Mouse (Mus musculus): ENCODE results near the gene Hnrnpr.

Gene Hnrnpr

GRCm38 (mm10) chr4:136310229-136311041 lies at the start of gene Hnrnpr:
TSS of gene Hnrnpr (plus strand) at chr4:136310942.
- DNase-seq (ENCODE audit: low spot score in 2 of 2), result peak; percentile 99

- no peak for DNase-seq (ENCODE audit: low spot score in 2 of 2)
These were observed 48.8 kb upstream of the Hnrnpr start for GRCm38 (mm10) chr4:136261912-136262311.

- DNase-seq (ENCODE audit: low spot score in 2 of 2), result no peak
These were observed 47.2 kb upstream of the Hnrnpr start for GRCm38 (mm10) chr4:136263555-136263954.

GRCm38 (mm10) chr4:136266716-136267343 lies 43.9 kb upstream of the Hnrnpr start:
- peak in 1 of 2 experiments; percentile 68 for DNase-seq (ENCODE audit: low spot score in 2 of 2)

- DNase-seq (ENCODE audit: low spot score in 2 of 2), result no peak
These were observed 41.8 kb upstream of the Hnrnpr start for GRCm38 (mm10) chr4:136268912-136269311.

- DNase-seq (ENCODE audit: low spot score in 2 of 2), result no peak
These were observed 40.1 kb upstream of the Hnrnpr start for GRCm38 (mm10) chr4:136270648-136271047.

GRCm38 (mm10) chr4:136281097-136281496 lies 29.6 kb upstream of the Hnrnpr start:
- no peak for DNase-seq (ENCODE audit: low spot score in 2 of 2)

- DNase-seq (ENCODE audit: low spot score in 2 of 2), result no peak
These were observed 29.1 kb upstream of the Hnrnpr start for GRCm38 (mm10) chr4:136281611-136282010.

- DNase-seq (ENCODE audit: low spot score in 2 of 2), result no peak
These were observed 27.9 kb upstream of the Hnrnpr start for GRCm38 (mm10) chr4:136282621-136283480.

- no peak for DNase-seq (ENCODE audit: low spot score in 2 of 2)
These were observed 27.0 kb upstream of the Hnrnpr start for GRCm38 (mm10) chr4:136283783-136284182.

- DNase-seq (ENCODE audit: low spot score in 2 of 2), result peak in 1 of 2 experiments; percentile 46
These were observed 26.3 kb upstream of the Hnrnpr start, which contains the start of gene Zfp46 for GRCm38 (mm10) chr4:136284455-136284854. TSS of gene Zfp46 (plus strand) at chr4:136284683.

- DNase-seq (ENCODE audit: low spot score in 2 of 2), result no peak
These were observed 25.9 kb upstream of the Hnrnpr start for GRCm38 (mm10) chr4:136284891-136285290.

- DNase-seq (ENCODE audit: low spot score in 2 of 2), result peak; percentile 85 to 93
These were observed 25.4 kb upstream of the Hnrnpr start for GRCm38 (mm10) chr4:136285348-136285810.

GRCm38 (mm10) chr4:136285811-136286371 lies 24.9 kb upstream of the Hnrnpr start:
- peak; percentile 87 to 96 for DNase-seq (ENCODE audit: low spot score in 2 of 2)

- DNase-seq (ENCODE audit: low spot score in 2 of 2), result no peak
These were observed 20.6 kb upstream of the Hnrnpr start for GRCm38 (mm10) chr4:136289918-136290780.

- no peak for DNase-seq (ENCODE audit: low spot score in 2 of 2)
These were observed 19.8 kb upstream of the Hnrnpr start for GRCm38 (mm10) chr4:136290781-136291595.

GRCm38 (mm10) chr4:136291692-136292091 lies 19.1 kb upstream of the Hnrnpr start:
- no peak for DNase-seq (ENCODE audit: low spot score in 2 of 2)

GRCm38 (mm10) chr4:136295941-136296340 lies 14.8 kb upstream of the Hnrnpr start:
- no peak for DNase-seq (ENCODE audit: low spot score in 2 of 2)

- no peak for DNase-seq (ENCODE audit: low spot score in 2 of 2)
These were observed 8.3 kb upstream of the Hnrnpr start for GRCm38 (mm10) chr4:136302462-136302861.

GRCm38 (mm10) chr4:136304181-136304580 lies 6.6 kb upstream of the Hnrnpr start:
- DNase-seq (ENCODE audit: low spot score in 2 of 2), result no peak
